Mouse (Mus musculus) kidney, adult 2 months (tissue): ENCODE data around the gene Tmem63b.

ENCODE experiments used
- CTCF ChIP-seq: fragments of 200-500 bp; conservative IDR thresholded peaks from 2 replicates; pipeline ENCODE4 v1.5.1; 2011; ENCODE audit warnings: low read depth, mild to moderate bottlenecking, control low read depth, low read length, moderate library complexity, mixed read lengths; ENCODE audit not compliant: insufficient read depth, insufficient read length
- POLR2A ChIP-seq: fragments of 200-500 bp; IDR thresholded peaks from one replicate; pipeline ENCODE4 v1.6.1; 2011; ENCODE audit warnings: low read depth, low read length, control low read depth

DNA sequence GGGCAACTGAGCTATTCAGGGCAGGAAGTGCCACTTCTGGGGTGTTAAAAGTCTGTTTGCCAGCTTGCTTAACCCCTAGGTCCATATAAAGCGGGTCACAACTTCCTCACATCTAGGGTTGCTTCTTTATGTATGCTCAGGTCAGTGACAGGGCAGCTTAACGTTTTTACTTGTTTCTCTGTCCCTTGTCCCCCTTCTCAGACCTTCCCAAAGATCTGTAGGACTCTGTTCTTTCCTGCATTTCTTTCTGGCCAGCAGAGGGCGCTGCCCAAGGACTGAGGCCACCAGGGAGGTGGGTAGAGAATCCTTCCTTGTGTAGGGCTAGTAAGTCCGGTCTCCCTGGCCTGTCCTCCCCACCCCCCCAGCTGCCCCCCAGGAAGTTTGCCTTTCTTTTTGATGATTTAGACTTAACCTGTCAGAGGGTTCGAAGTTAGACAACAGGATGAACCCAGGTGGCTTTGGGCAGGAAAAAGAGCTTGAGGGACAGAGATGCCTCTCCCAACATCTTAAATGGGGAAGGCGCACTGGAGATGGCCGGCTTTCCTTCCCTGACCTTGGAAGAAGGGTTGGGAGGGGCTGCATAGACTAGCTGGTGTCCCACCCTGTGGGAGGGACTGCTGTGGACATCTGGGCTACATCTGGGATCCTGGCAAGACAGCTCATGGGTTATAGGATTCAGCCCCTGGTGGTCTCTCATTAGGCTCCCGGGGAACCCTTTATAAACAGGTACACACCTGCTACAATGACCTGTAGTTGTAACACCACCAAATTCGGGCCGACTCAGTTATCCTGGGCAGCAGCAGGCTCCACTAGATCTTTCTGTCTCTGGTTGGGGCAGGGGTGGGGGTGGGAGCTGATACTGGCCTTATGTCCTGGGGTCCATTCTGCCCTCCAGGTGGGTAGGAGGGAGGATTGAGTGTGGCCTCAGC is 48.9 kb upstream of the Tmem63b start:
- peak; percentile 83 for TF ChIP-seq CTCF
- TF ChIP-seq POLR2A: no peak
